Mouse (Mus musculus): ENCODE measurements around the gene Zfp385a. TPM values are rescaled to one million over a fixed set of nuclear protein-coding genes. Genes with fewer than 3 reads are reported as not detected.

The Zfp385a gene
- polyA plus RNA-seq, 1 experiment from 2014 or later, result 14.5 TPM

DNA sequence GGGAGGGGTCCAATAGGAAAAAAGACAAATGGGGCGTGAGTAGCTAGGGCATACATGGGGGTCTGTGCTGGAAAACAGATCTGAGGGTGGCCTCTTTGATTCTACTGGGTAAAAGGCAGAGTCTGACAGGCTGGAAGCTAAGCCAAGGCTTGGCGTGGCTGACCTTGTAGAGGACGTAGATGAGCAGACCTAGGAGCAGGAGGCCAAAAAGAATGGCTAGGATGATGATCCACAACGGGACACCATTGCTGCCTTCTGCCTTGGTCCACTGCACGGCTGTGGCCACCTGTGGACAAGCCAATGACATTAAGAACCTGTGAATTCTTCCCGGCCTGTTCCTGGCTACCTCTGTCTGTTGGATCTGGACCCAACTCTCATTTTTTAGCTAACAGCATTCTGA, 5.9 kb upstream of the Zfp385a start:
- H3K4me1 ChIP-seq, result peaks cover 15% of the 10 kb centered on the region
- H3K4me2 ChIP-seq (replicated peaks), result no peak overlapping the region
- no peaks in the 10 kb centered on the region for H3K9me3 ChIP-seq
- WGBS, result 85% methylated on average over 6 of the region's 6 CpGs
- no peak overlapping the region for H3K9ac ChIP-seq
- ATAC-seq (ENCODE audit: insufficient number of reproducible peaks, insufficient read depth, low FRiP score, low TSS enrichment), result no peak
- H3K27me3 ChIP-seq, result peaks cover 1% of the 10 kb centered on the region; the same call in 1 of the 2 replicates
- no peak overlapping the region for H3K27ac ChIP-seq
- peaks cover 70% of the 10 kb centered on the region for H3K36me3 ChIP-seq
- no peak overlapping the region for H3K4me3 ChIP-seq

DNA sequence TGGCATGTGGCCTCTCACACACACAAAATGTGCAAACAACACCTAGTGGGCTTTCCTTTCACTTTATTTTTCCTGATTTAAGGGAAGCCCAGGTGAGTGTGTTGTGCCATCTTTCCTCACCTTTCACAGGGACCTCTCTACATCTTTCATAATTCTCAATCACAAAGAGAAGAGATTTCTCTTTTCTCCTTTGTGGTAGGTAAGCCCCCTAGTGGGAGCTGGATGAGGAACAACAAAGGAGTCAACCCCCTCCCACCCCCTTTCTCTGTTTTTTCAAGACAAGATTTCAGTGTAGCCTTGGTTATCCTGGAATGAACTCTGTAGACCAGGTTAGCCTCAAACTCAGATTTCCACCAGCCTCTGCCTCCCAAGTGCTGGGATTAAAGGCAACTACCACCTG, 3.7 kb upstream of the Zfp385a start:
- H3K4me2 ChIP-seq (replicated peaks), result no peak overlapping the region
- no peak overlapping the region for H3K9ac ChIP-seq
- no peak for ATAC-seq (ENCODE audit: insufficient number of reproducible peaks, insufficient read depth, low FRiP score, low TSS enrichment)
- peaks cover 19% of the 10 kb centered on the region for H3K27me3 ChIP-seq
- no peak overlapping the region for H3K4me3 ChIP-seq
- peaks cover 29% of the 10 kb centered on the region for H3K4me1 ChIP-seq
- peaks cover 49% of the 10 kb centered on the region for H3K36me3 ChIP-seq
- H3K27ac ChIP-seq, result no peak overlapping the region
- H3K9me3 ChIP-seq, result no peaks in the 10 kb centered on the region

DNA sequence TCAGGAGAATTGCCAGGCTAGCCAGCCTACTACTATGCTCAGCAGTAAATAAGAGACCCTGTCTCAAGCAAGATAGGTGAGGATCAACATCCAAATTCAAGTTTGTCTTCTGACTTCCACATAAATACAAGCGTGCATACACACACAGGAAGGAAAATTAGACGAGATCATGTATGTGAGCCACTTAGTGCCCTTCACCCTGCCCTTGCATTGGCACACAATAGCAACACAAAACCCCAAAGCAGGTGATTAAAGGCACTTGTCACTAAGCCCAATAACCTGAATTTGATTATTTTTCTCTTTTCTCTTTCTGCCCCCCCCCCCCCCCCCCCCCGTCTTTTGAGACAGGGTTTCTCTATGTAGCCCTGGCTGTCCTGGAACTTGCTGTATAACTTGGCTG, 3.1 kb upstream of the Zfp385a start:
- no peak overlapping the region for H3K4me2 ChIP-seq (replicated peaks)
- peaks cover 43% of the 10 kb centered on the region for H3K36me3 ChIP-seq
- peaks cover 19% of the 10 kb centered on the region for H3K27me3 ChIP-seq
- no peak for ATAC-seq (ENCODE audit: insufficient number of reproducible peaks, insufficient read depth, low FRiP score, low TSS enrichment)
- H3K9ac ChIP-seq, result no peak overlapping the region
- 78% methylated on average over 2 of the region's 3 CpGs for WGBS
- no peaks in the 10 kb centered on the region for H3K9me3 ChIP-seq
- peaks cover 33% of the 10 kb centered on the region for H3K4me1 ChIP-seq
- H3K4me3 ChIP-seq, result no peak overlapping the region
- no peak overlapping the region for H3K27ac ChIP-seq

DNA sequence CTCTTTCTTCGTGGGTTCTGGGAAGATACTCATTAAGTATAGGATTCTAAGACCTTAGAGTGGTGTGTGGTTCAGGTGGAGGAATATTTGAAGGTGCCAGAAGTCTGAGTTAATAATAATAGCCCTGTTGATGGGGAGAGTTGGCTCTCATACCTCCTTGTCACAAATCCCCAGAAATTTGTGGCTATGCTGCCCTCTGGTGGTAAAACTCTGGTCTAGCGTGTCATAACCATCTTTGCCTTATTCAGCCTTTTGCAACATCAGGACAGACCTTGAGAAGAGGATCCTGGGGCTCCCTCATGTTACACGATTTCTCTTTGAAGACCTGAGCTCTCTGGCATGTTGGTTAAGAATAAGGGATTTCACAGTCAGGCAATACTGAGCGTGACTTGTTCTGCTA, 2.5 kb upstream of the Zfp385a start:
- no peak overlapping the region for H3K4me3 ChIP-seq
- H3K9ac ChIP-seq, result no peak overlapping the region
- peaks cover 37% of the 10 kb centered on the region for H3K4me1 ChIP-seq
- H3K36me3 ChIP-seq, result peaks cover 37% of the 10 kb centered on the region
- 15% methylated on average over 4 of the region's 4 CpGs for WGBS
- H3K27ac ChIP-seq, result no peak overlapping the region
- peaks cover 19% of the 10 kb centered on the region for H3K27me3 ChIP-seq
- no peak overlapping the region for H3K4me2 ChIP-seq (replicated peaks)
- H3K9me3 ChIP-seq, result no peaks in the 10 kb centered on the region
- no peak for ATAC-seq (ENCODE audit: insufficient number of reproducible peaks, insufficient read depth, low FRiP score, low TSS enrichment)

DNA sequence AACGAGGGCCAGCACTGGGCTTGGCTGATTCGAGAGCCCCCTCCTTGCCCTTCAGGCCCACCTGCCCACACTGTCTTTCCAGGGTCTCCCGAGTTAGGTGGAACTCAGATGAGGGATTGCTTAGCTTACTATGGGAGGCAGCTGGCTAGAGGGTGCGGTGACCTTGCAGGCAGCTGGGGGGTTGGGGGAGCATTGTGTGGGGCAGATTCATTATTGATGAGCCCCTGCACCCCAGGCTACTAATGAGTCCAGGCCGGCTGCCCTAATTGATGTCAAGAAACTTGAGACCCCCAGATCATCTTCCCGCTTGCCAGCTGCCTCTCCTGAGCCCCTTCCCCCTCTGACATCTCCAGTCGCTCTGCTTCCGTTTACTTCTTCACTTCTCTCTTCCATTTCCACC, 1.7 kb upstream of the Zfp385a start:
- H3K36me3 ChIP-seq, result peaks cover 31% of the 10 kb centered on the region
- peaks cover 37% of the 10 kb centered on the region for H3K4me1 ChIP-seq
- H3K9ac ChIP-seq, result 0 out of 2 replicates have a peak overlapping the region, but pooled peaks have one; percentile 11
- H3K4me3 ChIP-seq, result no peak overlapping the region
- H3K4me2 ChIP-seq (replicated peaks), result no peak overlapping the region
- no peaks in the 10 kb centered on the region for H3K9me3 ChIP-seq
- H3K27me3 ChIP-seq, result peaks cover 19% of the 10 kb centered on the region
- H3K27ac ChIP-seq, result no peak overlapping the region
- no peak for ATAC-seq (ENCODE audit: insufficient number of reproducible peaks, insufficient read depth, low FRiP score, low TSS enrichment)
- WGBS, result 15% methylated on average over 8 of the region's 8 CpGs

DNA sequence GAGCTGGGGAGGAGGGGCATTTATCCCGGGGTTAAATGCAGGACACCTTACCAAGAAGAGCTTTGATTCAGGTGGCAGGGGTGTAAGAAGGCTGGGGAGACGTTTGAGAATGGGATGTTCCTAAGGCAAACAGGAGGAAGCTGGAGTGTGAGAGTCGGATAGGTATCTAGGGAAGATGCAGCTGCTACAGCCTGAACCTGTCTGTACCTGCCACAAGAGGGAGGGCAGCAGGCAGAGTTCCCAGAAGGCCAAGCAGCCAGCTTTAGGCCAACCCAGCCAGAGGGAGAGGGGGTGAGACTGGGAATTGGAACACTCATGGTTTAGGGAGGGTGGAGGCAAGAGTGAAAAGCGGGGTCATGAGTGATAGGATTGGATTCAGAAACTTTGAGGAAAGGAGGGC, 893 bp upstream of the Zfp385a start:
- Histone ChIP-seq H3K27me3 (peaks cover 19% of the 10 kb centered on the region), H3K4me1 (peaks cover 42% of the 10 kb centered on the region), H3K9me3 (no peaks in the 10 kb centered on the region), H3K27ac (no peak overlapping the region), H3K4me3 (peak overlapping the region; percentile 64), H3K9ac (no peak overlapping the region), H3K36me3 (peaks cover 23% of the 10 kb centered on the region), H3K4me2 (replicated peaks) (peak overlapping the region; percentile 83)
- WGBS, result 10% methylated on average over 4 of the region's 4 CpGs
- no peak for ATAC-seq (ENCODE audit: insufficient number of reproducible peaks, insufficient read depth, low FRiP score, low TSS enrichment)

DNA sequence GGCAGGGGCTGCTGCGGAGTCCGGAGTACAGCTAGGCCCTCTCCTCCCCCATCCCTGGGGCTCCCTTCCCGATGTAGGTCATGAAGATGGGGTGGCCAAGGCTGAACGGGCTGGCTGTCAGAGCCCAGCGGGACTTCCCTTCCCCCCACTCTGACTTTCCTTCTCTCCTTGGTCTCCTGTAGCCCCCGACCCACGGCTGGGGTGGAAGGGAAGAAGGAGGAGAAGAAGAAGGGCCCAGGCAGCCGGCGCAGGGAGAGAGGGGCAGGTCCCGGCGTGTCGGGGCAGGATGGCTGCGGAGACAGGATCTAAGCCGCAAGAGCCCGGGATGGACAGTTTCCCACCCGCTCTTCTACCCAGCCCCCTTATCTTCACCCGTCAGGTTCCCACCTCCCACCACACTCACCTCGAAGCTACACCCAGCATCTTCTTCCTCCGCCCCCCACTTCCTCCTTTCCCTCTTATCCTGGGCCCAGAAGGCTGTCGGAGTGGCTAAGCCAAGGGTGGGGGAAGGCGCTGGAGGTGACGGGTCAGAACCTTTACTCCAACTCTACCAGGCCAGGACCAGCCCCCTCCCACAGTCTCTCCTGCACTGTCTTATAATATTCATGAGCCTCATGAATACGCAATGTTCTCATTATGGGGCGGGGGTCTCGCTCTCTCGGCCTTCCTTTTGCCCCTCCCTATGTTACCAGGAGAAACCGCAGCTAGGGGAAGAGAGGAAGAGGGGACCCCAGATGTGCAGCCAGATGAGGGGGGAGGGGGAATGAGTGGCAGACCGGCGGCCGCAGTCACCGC, 530 bp downstream of the Zfp385a start:
- H3K4me1 ChIP-seq, result peaks cover 56% of the 10 kb centered on the region
- no peak; the same call in 1 of the 2 replicates for ATAC-seq (ENCODE audit: insufficient number of reproducible peaks, insufficient read depth, low FRiP score, low TSS enrichment)
- H3K36me3 ChIP-seq, result peaks cover 9% of the 10 kb centered on the region
- H3K4me3 ChIP-seq, result peak overlapping the region; percentile 64
- peak overlapping the region; percentile 50 for H3K9ac ChIP-seq
- peaks cover 19% of the 10 kb centered on the region for H3K27me3 ChIP-seq
- H3K27ac ChIP-seq, result no peak overlapping the region
- peak overlapping the region; percentile 83 for H3K4me2 ChIP-seq (replicated peaks)
- WGBS, result 2% methylated on average over 28 of the region's 31 CpGs
- no peaks in the 10 kb centered on the region for H3K9me3 ChIP-seq

DNA sequence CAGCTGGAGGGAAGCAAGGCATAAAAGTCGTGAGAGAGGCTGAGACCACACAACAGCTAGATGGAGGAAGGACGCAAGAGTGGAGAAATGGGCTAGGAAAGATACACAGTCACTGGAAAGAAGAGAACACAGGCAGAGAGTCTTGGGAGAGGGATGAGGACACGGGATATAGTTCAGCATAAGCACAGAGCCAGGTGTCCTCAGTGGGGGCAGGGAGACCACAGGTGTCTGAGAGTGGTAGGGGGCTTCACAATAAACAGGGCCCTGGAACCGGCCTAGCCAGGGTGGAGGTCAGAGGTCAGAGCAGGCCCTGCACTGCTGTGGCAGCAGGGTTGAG, 1.1 kb downstream of the Zfp385a start:
- Histone ChIP-seq H3K27ac (no peak overlapping the region), H3K9ac (no peak overlapping the region), H3K4me1 (peaks cover 61% of the 10 kb centered on the region)

DNA sequence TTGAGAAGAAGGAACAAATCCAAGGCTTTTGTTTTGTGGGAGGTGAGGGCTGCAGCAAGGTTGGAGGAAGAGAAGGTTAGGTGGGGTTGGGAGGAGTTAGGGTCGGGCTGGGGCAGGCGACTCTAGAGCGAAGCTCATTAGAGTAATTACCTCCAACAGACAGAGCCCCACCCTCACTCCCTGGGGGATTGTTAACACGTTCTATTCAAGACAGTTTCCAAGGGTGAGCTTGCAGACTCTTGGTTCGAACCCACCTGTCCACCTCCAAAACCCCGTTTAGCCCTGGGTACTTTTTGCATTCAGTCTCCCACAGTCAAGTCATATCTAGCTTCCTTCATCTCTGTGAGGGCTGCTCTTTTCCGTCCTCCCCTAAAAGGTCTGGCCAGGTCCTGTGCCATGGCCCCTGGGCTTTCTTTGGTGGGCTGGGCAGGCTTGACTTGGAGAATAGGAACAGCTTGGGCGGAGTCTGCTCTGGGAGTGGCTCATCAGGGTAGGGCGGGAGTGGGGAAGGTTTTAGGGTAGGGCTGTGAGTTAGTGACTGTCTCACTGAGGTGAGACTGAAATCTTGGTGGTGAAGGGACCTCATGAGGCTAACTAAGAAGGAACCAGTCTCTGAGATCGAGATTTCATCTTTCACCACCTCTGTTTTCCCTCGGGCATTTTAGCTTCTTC, 2.8 kb downstream of the Zfp385a start:
- peaks cover 74% of the 10 kb centered on the region for H3K4me1 ChIP-seq
- no peak overlapping the region for H3K9ac ChIP-seq
- no peak overlapping the region for H3K27ac ChIP-seq
- no peaks in the 10 kb centered on the region for H3K9me3 ChIP-seq
- H3K36me3 ChIP-seq, result no peaks in the 10 kb centered on the region
- H3K4me2 ChIP-seq (replicated peaks), result no peak overlapping the region
- ATAC-seq (ENCODE audit: insufficient number of reproducible peaks, insufficient read depth, low FRiP score, low TSS enrichment), result no peak
- 15% methylated on average over 11 of the region's 11 CpGs for WGBS
- H3K4me3 ChIP-seq, result no peak overlapping the region
- peaks cover 19% of the 10 kb centered on the region for H3K27me3 ChIP-seq

More for the DNA sequence above, 1.1 kb downstream of the Zfp385a start:
- H3K9me3 ChIP-seq, result no peaks in the 10 kb centered on the region
- ATAC-seq (ENCODE audit: insufficient number of reproducible peaks, insufficient read depth, low FRiP score, low TSS enrichment), result no peak
- 36% methylated on average over 4 of the region's 4 CpGs for WGBS
- H3K36me3 ChIP-seq, result peaks cover 3% of the 10 kb centered on the region; the same call in 1 of the 2 replicates
- H3K27me3 ChIP-seq, result peaks cover 19% of the 10 kb centered on the region
- peak overlapping the region; percentile 64 for H3K4me3 ChIP-seq
- peak overlapping the region; percentile 83 for H3K4me2 ChIP-seq (replicated peaks)

DNA sequence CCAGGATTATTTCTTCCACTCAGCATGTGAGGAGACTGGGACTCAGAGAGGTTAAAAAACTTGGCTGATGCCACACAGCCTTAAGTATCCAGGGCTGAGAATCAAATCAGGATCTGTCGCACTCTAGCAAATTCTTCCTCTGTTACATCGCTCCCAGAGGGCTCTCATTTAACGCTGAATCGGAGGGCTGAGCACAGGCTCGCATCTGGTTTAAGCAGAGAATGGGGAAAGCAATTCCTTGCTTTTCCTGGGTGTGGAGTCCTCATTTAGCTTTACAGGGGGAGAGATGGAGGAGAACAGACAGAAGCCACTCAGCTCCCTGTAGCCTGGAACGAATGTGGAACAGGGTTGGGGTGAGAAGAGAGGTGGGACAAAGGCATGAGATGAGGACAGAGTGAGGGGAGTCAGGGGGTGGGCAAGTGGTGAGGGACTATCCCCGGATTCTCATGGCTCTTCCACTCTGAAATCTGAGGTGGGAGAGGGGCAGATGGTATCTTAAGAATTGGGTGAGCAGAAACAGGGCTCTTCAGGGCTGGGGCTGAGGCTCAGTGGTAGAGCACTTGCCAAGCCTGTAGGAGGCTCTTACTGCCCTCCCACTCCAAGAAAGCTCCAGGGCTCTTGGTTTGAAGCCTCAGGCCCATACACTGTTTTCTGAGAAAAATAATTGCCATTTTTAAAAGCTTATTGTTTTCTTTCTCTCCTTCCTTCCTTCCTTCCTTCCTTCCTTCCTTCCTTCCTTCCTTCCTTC, 4.2 kb downstream of the Zfp385a start:
- no peak overlapping the region for H3K4me3 ChIP-seq
- WGBS, result 17% methylated on average over 7 of the region's 7 CpGs
- H3K27me3 ChIP-seq, result peaks cover 17% of the 10 kb centered on the region
- H3K4me2 ChIP-seq (replicated peaks), result no peak overlapping the region
- no peak for ATAC-seq (ENCODE audit: insufficient number of reproducible peaks, insufficient read depth, low FRiP score, low TSS enrichment)
- no peak overlapping the region for H3K9ac ChIP-seq
- H3K4me1 ChIP-seq, result peaks cover 60% of the 10 kb centered on the region
- peak overlapping the region; percentile 58 for H3K27ac ChIP-seq
- no peaks in the 10 kb centered on the region for H3K9me3 ChIP-seq
- H3K36me3 ChIP-seq, result no peaks in the 10 kb centered on the region

DNA sequence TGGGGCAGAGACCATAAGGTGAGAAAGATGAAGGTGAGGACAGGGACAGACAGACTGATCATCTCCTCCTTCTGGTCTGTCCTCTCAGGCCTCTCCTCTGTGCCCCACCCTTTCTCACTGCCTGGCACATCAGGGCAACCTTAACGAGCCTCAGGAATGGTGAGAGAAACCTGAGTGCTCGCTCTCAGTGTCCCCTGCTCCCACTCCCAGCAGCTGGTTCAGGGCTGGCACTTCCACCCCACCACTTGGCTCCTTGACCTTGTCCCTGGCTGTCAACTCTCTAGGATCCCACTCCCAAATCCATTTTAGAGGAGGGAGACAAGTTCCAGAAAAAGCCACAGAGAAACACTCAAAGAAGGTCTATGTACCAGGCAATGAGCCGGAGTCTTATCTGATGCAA, 4.9 kb downstream of the Zfp385a start:
- H3K4me1 ChIP-seq, result peaks cover 53% of the 10 kb centered on the region
- no peak overlapping the region for H3K4me3 ChIP-seq
- H3K9ac ChIP-seq, result no peak overlapping the region
- WGBS, result 57% methylated on average over 3 of the region's 3 CpGs
- ATAC-seq (ENCODE audit: insufficient number of reproducible peaks, insufficient read depth, low FRiP score, low TSS enrichment), result no peak
- H3K36me3 ChIP-seq, result no peaks in the 10 kb centered on the region
- peaks cover 10% of the 10 kb centered on the region; the same call in 1 of the 2 replicates for H3K27me3 ChIP-seq
- 0 out of 2 replicates have a peak overlapping the region, but pooled peaks have one; percentile 58 for H3K27ac ChIP-seq
- H3K4me2 ChIP-seq (replicated peaks), result no peak overlapping the region
- H3K9me3 ChIP-seq, result no peaks in the 10 kb centered on the region
